Comparison of ENCODE assay signal across 27 mouse cellular contexts in the genomic region with DNA sequence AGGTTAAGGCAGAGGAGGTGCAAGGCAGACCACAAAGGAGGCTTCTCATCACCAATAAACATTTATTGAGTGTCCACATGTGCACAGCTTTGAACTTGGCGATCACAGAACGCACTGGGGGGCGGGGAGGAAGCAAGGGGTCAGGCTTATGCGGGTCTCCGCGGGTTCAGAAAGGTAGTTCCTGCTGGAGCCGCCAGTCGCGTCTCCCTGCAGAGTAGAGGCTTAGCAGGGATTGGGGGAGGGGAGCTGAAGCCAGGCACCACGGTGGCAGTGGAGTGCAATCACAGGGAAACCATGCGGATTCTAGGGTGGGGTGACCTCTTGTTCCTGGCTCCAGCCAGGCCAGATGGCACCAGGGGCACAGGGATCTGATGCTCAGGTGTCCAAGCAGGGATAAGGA. TPM values are rescaled to one million over a fixed set of nuclear protein-coding genes. Genes with fewer than 3 reads are reported as not detected.
DNase-seq lines count a peak whose midpoint lies in the region; ATAC-seq and TF ChIP-seq lines count a peak whose summit lies in the region.
"Had no signal": no experiment of that assay in that cellular context is flagged by ENCODE, and none has a peak within 500 bp of the region (broad histone marks: within the 10 kb centered on the region; RNA-seq: fewer than 3 reads in every experiment).

No protein-coding gene starts in this region.

- H3K9ac ChIP-seq in forebrain, embryonic 11.5 days (ENCODE audit: low read length), result no peak overlapping the region
- no peak overlapping the region for H3K9ac ChIP-seq in forebrain, postnatal 0 days
- H3K9ac ChIP-seq: forebrain, embryonic 13.5 days; limb, embryonic 13.5 days; liver, embryonic 13.5 days; lung, embryonic 14.5 days; neural tube, embryonic 12.5 days; stomach, embryonic 15.5 days had no signal

- H3K27me3 ChIP-seq in forebrain, embryonic 11.5 days (ENCODE audit: control insufficient read depth, insufficient read depth, low read length), result peaks cover 11% of the 10 kb centered on the region; the same call in 1 of the 2 replicates
- H3K27me3 ChIP-seq in forebrain, postnatal 0 days (ENCODE audit: insufficient read depth, low read length), result peaks cover 3% of the 10 kb centered on the region; the same call in 1 of the 2 replicates

- no peaks in the 10 kb centered on the region for H3K9me3 ChIP-seq in forebrain, embryonic 11.5 days (ENCODE audit: control insufficient read depth, low read length)
- no peaks in the 10 kb centered on the region for H3K9me3 ChIP-seq in forebrain, postnatal 0 days (ENCODE audit: low read length)
- H3K9me3 ChIP-seq: forebrain, embryonic 13.5 days; limb, embryonic 13.5 days; liver, embryonic 13.5 days; neural tube, embryonic 12.5 days; stomach, embryonic 15.5 days had no signal

- 0 out of 2 replicates have a peak, but pooled peaks cover 5% of the 10 kb centered on the region for H3K4me1 ChIP-seq in forebrain, embryonic 11.5 days (replicated peaks; ENCODE audit: control insufficient read depth, insufficient read depth, low read length)
- no peaks in the 10 kb centered on the region; the same call in 1 of the 2 replicates for H3K4me1 ChIP-seq in forebrain, postnatal 0 days (ENCODE audit: insufficient read depth)
- H3K4me1 ChIP-seq: neural tube, embryonic 12.5 days; stomach, embryonic 15.5 days had no signal

- WGBS in forebrain, embryonic 11.5 days, result 6% methylated on average over 11 of the region's 11 CpGs
- 21% methylated on average over 11 of the region's 11 CpGs for WGBS in forebrain, postnatal 0 days

- peak; percentile 55 for DNase-seq in forebrain, embryonic 11.5 days (ENCODE audit: low spot score)
- DNase-seq in forebrain, postnatal 0 days, result no peak
- DNase-seq in retina, postnatal 1 day, result peak; percentile 52
- DNase-seq in retina, embryonic 14.5 days (ENCODE audit: low spot score), result no peak
- peak; percentile 41 for DNase-seq in embryo, embryonic 9.5 days (ENCODE audit: extremely low spot score)
- no peak for DNase-seq in ovary, postnatal 10 days (ENCODE audit: low spot score)
- DNase-seq in natural killer cell, adult 2 months (ENCODE audit: low spot score in 2 of 2), result no peak
- DNase-seq: adrenal gland, postnatal 36 days; gastrocnemius, postnatal 10 days; heart, postnatal 4 days; kidney, adult 9 months; kidney, postnatal 25 days; liver, embryonic 13.5 days; lung, embryonic 14.5 days; lung, postnatal 36 days; thymus, adult 18-20 months; thymus, postnatal 4 days had no signal

- no peak overlapping the region for H3K4me2 ChIP-seq in forebrain, embryonic 11.5 days (ENCODE audit: low read depth, low read length, severe bottlenecking)
- no peak overlapping the region for H3K4me2 ChIP-seq in forebrain, postnatal 0 days (ENCODE audit: low read depth)
- H3K4me2 ChIP-seq: forebrain, embryonic 13.5 days; limb, embryonic 13.5 days; liver, embryonic 13.5 days; lung, embryonic 14.5 days; neural tube, embryonic 12.5 days; stomach, embryonic 15.5 days had no signal

- H3K4me3 ChIP-seq in forebrain, embryonic 11.5 days (ENCODE audit: low read depth, low read length), result no peak overlapping the region
- no peak overlapping the region for H3K4me3 ChIP-seq in forebrain, postnatal 0 days (ENCODE audit: low read depth, low read length)
- H3K4me3 ChIP-seq: forebrain, embryonic 13.5 days; limb, embryonic 13.5 days; liver, embryonic 13.5 days; neural tube, embryonic 12.5 days; stomach, embryonic 15.5 days had no signal

- no peak for ATAC-seq in forebrain, embryonic 11.5 days (replicated peaks; ENCODE audit: low FRiP score)
- no peak for ATAC-seq in forebrain, postnatal 0 days
- ATAC-seq: forebrain, embryonic 13.5 days had no signal

- no peaks in the 10 kb centered on the region; the same call in 1 of the 2 replicates for H3K36me3 ChIP-seq in forebrain, embryonic 11.5 days (ENCODE audit: control insufficient read depth, insufficient read depth, low read length)
- peaks cover 54% of the 10 kb centered on the region for H3K36me3 ChIP-seq in forebrain, postnatal 0 days (ENCODE audit: insufficient read depth)

- no peak overlapping the region for H3K27ac ChIP-seq in forebrain, embryonic 11.5 days (ENCODE audit: low read depth, low read length)
- H3K27ac ChIP-seq in forebrain, postnatal 0 days (ENCODE audit: low read depth, low read length), result no peak overlapping the region
- H3K27ac ChIP-seq: forebrain, embryonic 13.5 days; limb, embryonic 13.5 days; liver, embryonic 13.5 days; neural tube, embryonic 12.5 days; stomach, embryonic 15.5 days had no signal

- TF ChIP-seq CTCF in forebrain, postnatal 0 days (IDR thresholded peaks at IDR 0.05; ENCODE audit: low read depth), result no peak

RNA-seq across cellular contexts. Expression of gene Tfap2e, which starts 7.7 kb away (rescaled TPM):
- 0.21 and 0.32 TPM in 2 replicates for polyA plus RNA-seq in forebrain, embryonic 11.5 days (2014; fragmentation: Nextera tagmentation; extraction: Ambion mirVana)
- 1.1 TPM in 2 replicates for total RNA-seq in forebrain, postnatal 0 days (2014; rRNA removed)
- 0.86 and 0.93 TPM in 2 replicates for polyA plus RNA-seq in forebrain, postnatal 0 days (2015; fragmentation: Nextera tagmentation; extraction: Ambion mirVana)
- total RNA-seq: adrenal gland, postnatal 36 days; gastrocnemius, postnatal 10 days; heart, postnatal 4 days; layer of hippocampus, postnatal 10 days; left cerebral cortex, adult 8-10 months; megakaryocyte-erythroid progenitor cell, adult 5-6 weeks; monocyte, adult 5-6 weeks had no signal
- polyA plus RNA-seq: C2C12; heart, embryonic 14.5 days; liver, embryonic 13.5 days; lung, embryonic 14.5 days; stomach, embryonic 15.5 days had no signal

RNA-seq across cellular contexts. Expression of gene Ncdn, which starts 9.5 kb away (rescaled TPM):
- polyA plus RNA-seq in forebrain, embryonic 11.5 days (2014; fragmentation: Nextera tagmentation; extraction: Ambion mirVana), result 37.3 and 39.7 TPM in 2 replicates
- 308 and 339 TPM in 2 replicates for total RNA-seq in forebrain, postnatal 0 days (2014; rRNA removed)
- polyA plus RNA-seq in forebrain, postnatal 0 days (2015; fragmentation: Nextera tagmentation; extraction: Ambion mirVana), result 205 and 223 TPM in 2 replicates

RNA-seq across cellular contexts. Expression of gene AU040320, which starts 9.6 kb away (rescaled TPM):
- 30.1 and 31.5 TPM in 2 replicates for polyA plus RNA-seq in forebrain, embryonic 11.5 days (2014; fragmentation: Nextera tagmentation; extraction: Ambion mirVana)
- total RNA-seq in forebrain, postnatal 0 days (2014; rRNA removed), result 33.4 and 35.7 TPM in 2 replicates
- 27.4 and 33.5 TPM in 2 replicates for polyA plus RNA-seq in forebrain, postnatal 0 days (2015; fragmentation: Nextera tagmentation; extraction: Ambion mirVana)

Comparison
In these comparisons a context has a peak if more than half of its experiments do, and no peak if none do; other contexts are left out.
1. DNase-seq: peak in forebrain, embryonic 11.5 days (single experiment), retina, postnatal 1 day (single experiment) and embryo, embryonic 9.5 days (single experiment); none in forebrain, postnatal 0 days (single experiment), retina, embryonic 14.5 days (single experiment), ovary, postnatal 10 days (single experiment) and natural killer cell, adult 2 months (0 of 2).